Comparison of ENCODE assay signal across 10 mouse cellular contexts in the genomic region with DNA sequence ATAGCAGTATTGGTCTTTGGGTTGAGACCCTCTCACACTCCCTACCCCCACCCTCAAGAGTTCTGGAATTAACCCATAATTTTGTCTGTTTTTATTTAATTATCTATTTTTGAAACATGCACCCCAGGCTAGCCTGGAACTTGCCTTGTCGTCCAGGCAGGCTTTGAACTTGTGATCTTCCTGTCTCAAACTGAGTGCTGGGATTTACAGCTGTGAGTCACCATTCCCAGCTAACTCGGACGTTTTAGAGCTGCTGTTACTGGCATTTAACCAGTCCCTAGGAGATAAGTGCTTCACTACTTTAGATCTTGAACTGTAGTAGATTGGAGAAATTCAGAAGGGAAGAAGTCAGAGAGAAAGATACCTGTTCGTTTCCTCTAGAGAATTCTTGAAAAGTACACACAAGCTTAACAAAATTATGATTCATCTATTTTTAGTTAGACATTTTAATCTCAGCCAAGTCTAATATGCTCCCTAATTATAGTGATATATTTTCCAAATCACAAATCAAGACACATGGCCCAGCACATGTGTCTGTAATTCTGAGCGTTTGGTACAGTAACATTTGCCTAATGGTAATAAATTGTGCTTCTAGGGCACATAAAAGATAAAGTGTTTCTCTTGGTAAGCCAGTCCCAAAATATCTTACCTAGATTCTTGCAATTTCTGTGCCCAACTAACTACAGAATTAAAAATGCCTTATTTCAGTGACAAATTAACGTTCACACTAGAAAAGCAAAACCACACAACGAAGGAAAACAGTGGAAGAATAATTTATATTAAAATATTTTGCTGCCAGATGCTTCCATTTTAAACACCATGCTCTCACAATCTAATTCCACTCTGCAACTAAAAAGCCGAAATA. TPM values are rescaled to one million over a fixed set of nuclear protein-coding genes. Genes with fewer than 3 reads are reported as not detected.
DNase-seq lines count a peak whose midpoint lies in the region; ATAC-seq and TF ChIP-seq lines count a peak whose summit lies in the region.
"Had no signal": no experiment of that assay in that cellular context is flagged by ENCODE, and none has a peak within 500 bp of the region (broad histone marks: within the 10 kb centered on the region; RNA-seq: fewer than 3 reads in every experiment).

No protein-coding gene starts in this region.

- H3K4me2 ChIP-seq in heart, embryonic 12.5 days: no peak overlapping the region
- no peak overlapping the region; the same call in 1 of the 2 replicates for H3K4me2 ChIP-seq in forebrain, embryonic 15.5 days (replicated peaks)
- peak overlapping the region; percentile 100 for H3K4me2 ChIP-seq in liver, postnatal 0 days (ENCODE audit: low read depth, low read length)

- TF ChIP-seq POLR2A in ES-Bruce4 (IDR thresholded peaks at IDR 0.05; ENCODE audit: insufficient read depth, low read length): no peak

- H3K27me3 ChIP-seq in heart, embryonic 12.5 days (replicated peaks): no peaks in the 10 kb centered on the region
- H3K27me3 ChIP-seq in ES-Bruce4 (ENCODE audit: control insufficient read depth, insufficient read depth, low read length, poor library complexity, severe bottlenecking): no peaks in the 10 kb centered on the region
- H3K27me3 ChIP-seq in forebrain, embryonic 15.5 days: no peaks in the 10 kb centered on the region
- H3K27me3 ChIP-seq in liver, postnatal 0 days (ENCODE audit: insufficient read depth, low read length): no peaks in the 10 kb centered on the region

- no peak overlapping the region for H3K4me3 ChIP-seq in heart, embryonic 12.5 days
- no peak overlapping the region for H3K4me3 ChIP-seq in ES-Bruce4 (ENCODE audit: low read depth, low read length)
- peak overlapping the region; percentile 93; the same call in 1 of the 2 replicates for H3K4me3 ChIP-seq in forebrain, embryonic 15.5 days
- H3K4me3 ChIP-seq in liver, postnatal 0 days (ENCODE audit: low read depth, low read length): peak overlapping the region; percentile 100; the same call in 1 of the 2 replicates

- TF ChIP-seq EP300 in ES-Bruce4 (IDR thresholded peaks at IDR 0.05; ENCODE audit: insufficient read depth, low read depth, low read length): no peak
- TF ChIP-seq EP300 in liver, postnatal 0 days (IDR thresholded peaks at IDR 0.05; ENCODE audit: low read depth): no peak

- H3K27ac ChIP-seq in heart, embryonic 12.5 days (ENCODE audit: poor library complexity, severe bottlenecking): peak overlapping the region; percentile 60; the same call in 1 of the 2 replicates
- H3K27ac ChIP-seq in ES-Bruce4 (ENCODE audit: insufficient read depth, low read length): no peak overlapping the region
- H3K27ac ChIP-seq in forebrain, embryonic 15.5 days (replicated peaks): peak overlapping the region; percentile 99
- H3K27ac ChIP-seq in liver, postnatal 0 days (ENCODE audit: low read depth): peak overlapping the region; percentile 93; the same call in 1 of the 2 replicates

- no peak for ATAC-seq in heart, embryonic 12.5 days (ENCODE audit: insufficient number of reproducible peaks, low FRiP score)
- ATAC-seq in forebrain, embryonic 15.5 days (replicated peaks): no peak
- no peak for ATAC-seq in liver, postnatal 0 days

- no peak overlapping the region for H3K9ac ChIP-seq in heart, embryonic 12.5 days
- H3K9ac ChIP-seq in ES-Bruce4 (ENCODE audit: low read depth, poor library complexity, severe bottlenecking): peak overlapping the region; percentile 70; the same call in 1 of the 2 replicates
- H3K9ac ChIP-seq in forebrain, embryonic 15.5 days (replicated peaks): no peak overlapping the region
- H3K9ac ChIP-seq in liver, postnatal 0 days (replicated peaks): no peak overlapping the region

- H3K36me3 ChIP-seq in heart, embryonic 12.5 days: peaks cover 5% of the 10 kb centered on the region
- H3K36me3 ChIP-seq in ES-Bruce4 (ENCODE audit: control insufficient read depth, insufficient read depth, low read length, poor library complexity, severe bottlenecking): peaks cover 7% of the 10 kb centered on the region
- peaks cover 4% of the 10 kb centered on the region for H3K36me3 ChIP-seq in forebrain, embryonic 15.5 days
- H3K36me3 ChIP-seq in liver, postnatal 0 days (replicated peaks; ENCODE audit: insufficient read depth, low read length): peaks cover 4% of the 10 kb centered on the region

- 42% methylated on average over 8 of the region's 8 CpGs for WGBS in heart, embryonic 12.5 days
- 47% methylated on average over 8 of the region's 8 CpGs for WGBS in forebrain, embryonic 15.5 days
- 52% methylated on average over 8 of the region's 8 CpGs for WGBS in liver, postnatal 0 days (ENCODE audit: insufficient replicate concordance)

- intact Hi-C loops in heart, postnatal 25 days (cut with DNase I): no loop called here

- H3K9me3 ChIP-seq in heart, embryonic 12.5 days (replicated peaks): no peaks in the 10 kb centered on the region
- H3K9me3 ChIP-seq in ES-Bruce4 (replicated peaks; ENCODE audit: control insufficient read depth, insufficient read depth, low read length, poor library complexity, severe bottlenecking): no peaks in the 10 kb centered on the region
- H3K9me3 ChIP-seq in forebrain, embryonic 15.5 days: no peaks in the 10 kb centered on the region
- no peaks in the 10 kb centered on the region for H3K9me3 ChIP-seq in liver, postnatal 0 days (ENCODE audit: low read length)
- H3K9me3 ChIP-seq: G1E had no signal

- no peak for DNase-seq in heart, postnatal 25 days (ENCODE audit: low spot score)
- DNase-seq in liver, postnatal 0 days: no peak
- no peak for DNase-seq in thymus, postnatal 14 days
- no peak for DNase-seq in adrenal gland, postnatal 10 days
- DNase-seq in kidney, postnatal 14 days: no peak
- DNase-seq: cerebellum, postnatal 36 days had no signal

- H3K4me1 ChIP-seq in heart, embryonic 12.5 days (replicated peaks): peaks cover 5% of the 10 kb centered on the region
- no peaks in the 10 kb centered on the region for H3K4me1 ChIP-seq in ES-Bruce4 (ENCODE audit: control insufficient read depth, insufficient read depth, low read length)
- H3K4me1 ChIP-seq in forebrain, embryonic 15.5 days: peaks cover 23% of the 10 kb centered on the region
- H3K4me1 ChIP-seq in liver, postnatal 0 days (ENCODE audit: insufficient read depth): peaks cover 7% of the 10 kb centered on the region; the same call in 1 of the 2 replicates

- TF ChIP-seq CTCF in ES-Bruce4 (IDR thresholded peaks at IDR 0.05; ENCODE audit: low read depth, low read length): no peak
- TF ChIP-seq CTCF in liver, postnatal 0 days (IDR thresholded peaks at IDR 0.05; ENCODE audit: low read depth): no peak

RNA-seq across cellular contexts. Expression of a gene that starts 2.2 kb away (rescaled TPM):
- polyA plus RNA-seq in heart, embryonic 12.5 days (2016; fragmentation: Nextera tagmentation; extraction: Ambion mirVana): 34.9 and 35.2 TPM in 2 replicates
- 10 to 100 TPM; 57.2 to 60.6 TPM for total RNA-seq in heart, postnatal 25 days (2021)
- 20.0 and 21.2 TPM in 2 replicates for polyA plus RNA-seq in ES-Bruce4 (2011; ENCODE audit: insufficient read depth, insufficient read length, low read depth, missing spikeins)
- 45.8 and 46.5 TPM in 2 replicates for polyA plus RNA-seq in forebrain, embryonic 15.5 days (2015; fragmentation: Nextera tagmentation; extraction: Ambion mirVana)
- polyA plus RNA-seq in liver, postnatal 0 days (2015; fragmentation: Nextera tagmentation; extraction: Ambion mirVana): 47.8 and 53.1 TPM in 2 replicates
- 100 to 1,000 TPM; 111 to 183 TPM for total RNA-seq in adrenal gland, postnatal 10 days (2021)

RNA-seq across cellular contexts. Expression of a gene that starts 36.8 kb away (rescaled TPM):
- 2.0 and 2.5 TPM in 2 replicates for polyA plus RNA-seq in heart, embryonic 12.5 days (2016; fragmentation: Nextera tagmentation; extraction: Ambion mirVana)
- 1 to 10 TPM; 2.3 to 3.1 TPM for total RNA-seq in heart, postnatal 25 days (2021)
- 0.16 TPM in 1 of 2 replicates, not detected in the other for polyA plus RNA-seq in ES-Bruce4 (2011; ENCODE audit: insufficient read depth, insufficient read length, low read depth, missing spikeins)
- polyA plus RNA-seq in forebrain, embryonic 15.5 days (2015; fragmentation: Nextera tagmentation; extraction: Ambion mirVana): 3.7 and 7.9 TPM in 2 replicates
- 0.39 and 0.54 TPM in 2 replicates for polyA plus RNA-seq in liver, postnatal 0 days (2015; fragmentation: Nextera tagmentation; extraction: Ambion mirVana)
- 1 to 10 TPM in 1 of 2 experiments, under 1 TPM in 1; 0.63 to 1.1 TPM for total RNA-seq in adrenal gland, postnatal 10 days (2021)

Comparison
In these comparisons a context has a peak if more than half of its experiments do, and no peak if none do; other contexts are left out.
1. H3K4me3 ChIP-seq: peak in forebrain, embryonic 15.5 days (single experiment) and liver, postnatal 0 days (single experiment); none in heart, embryonic 12.5 days (single experiment) and ES-Bruce4 (single experiment).